Mouse (Mus musculus) 3T3-L1 (cell line): ENCODE measurements around the gene Xirp1.
"Not testable (repeated sequence)": the region's sequence is repeated elsewhere in the genome, so short reads cannot be mapped to it uniquely, and the experiment has no call there.

Experiments
- DNase-seq: peaks from one replicate; pipeline ENCODE4 v3.0.0-alpha.2; 2015; ENCODE audit warnings: low read depth, low spot score

Gene Xirp1

GRCm38 (mm10) chr9:120020285-120020890, 3.0 kb downstream of the Xirp1 start:
- DNase-seq = peak; percentile 92

- no peak for DNase-seq
Measured at GRCm38 (mm10) chr9:120016956-120017355, 6.4 kb downstream of the Xirp1 start.

DNA sequence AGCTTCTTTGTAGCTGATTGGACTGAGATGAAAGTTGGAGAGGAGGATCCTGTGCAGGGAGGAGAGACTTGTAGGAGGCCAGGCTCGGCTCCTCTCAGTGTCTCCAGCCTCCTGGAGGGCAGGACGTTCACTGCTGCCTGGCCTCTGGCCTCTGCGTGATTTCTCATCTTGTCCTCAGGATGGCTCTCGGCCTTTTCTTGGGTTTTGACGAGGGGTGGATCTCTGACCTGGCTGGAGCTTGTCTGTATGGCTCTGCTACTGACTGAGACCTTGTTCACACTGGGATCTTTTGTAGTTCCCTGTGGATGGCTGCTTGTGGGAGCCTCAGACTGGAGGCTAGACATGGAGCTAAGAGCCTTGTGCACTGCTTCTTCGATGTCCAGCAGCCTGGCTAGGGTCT, 8.6 kb downstream of the Xirp1 start:
- no peak for DNase-seq

DNA sequence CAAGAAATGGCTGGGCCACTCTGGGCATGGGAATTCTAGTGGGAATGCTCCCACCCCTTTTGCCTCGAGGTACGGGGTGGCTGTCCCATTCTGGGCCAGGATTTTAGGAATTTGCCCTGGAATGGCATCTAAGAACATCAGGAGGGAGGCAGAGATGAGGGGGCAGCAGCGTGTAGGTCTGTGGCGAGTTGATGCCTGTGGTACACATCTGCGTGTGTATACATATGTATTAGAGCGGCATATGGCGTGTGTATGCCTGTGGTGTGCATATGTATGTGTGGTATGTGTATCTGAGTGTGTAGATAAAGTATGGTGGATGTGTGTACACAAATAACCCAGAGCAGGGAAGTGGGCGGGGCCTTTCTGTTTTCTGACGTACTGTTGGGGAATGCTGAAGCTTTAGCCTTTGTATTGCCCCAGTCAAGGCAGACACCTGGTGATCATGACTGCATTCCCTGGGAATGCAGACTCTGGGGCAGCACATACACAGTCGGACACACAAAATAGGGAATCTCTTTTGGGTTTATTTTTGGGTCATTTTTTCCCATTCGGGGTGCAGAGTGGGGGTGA, 10.1 kb downstream of the Xirp1 start:
- peak; percentile 82 for DNase-seq

DNA sequence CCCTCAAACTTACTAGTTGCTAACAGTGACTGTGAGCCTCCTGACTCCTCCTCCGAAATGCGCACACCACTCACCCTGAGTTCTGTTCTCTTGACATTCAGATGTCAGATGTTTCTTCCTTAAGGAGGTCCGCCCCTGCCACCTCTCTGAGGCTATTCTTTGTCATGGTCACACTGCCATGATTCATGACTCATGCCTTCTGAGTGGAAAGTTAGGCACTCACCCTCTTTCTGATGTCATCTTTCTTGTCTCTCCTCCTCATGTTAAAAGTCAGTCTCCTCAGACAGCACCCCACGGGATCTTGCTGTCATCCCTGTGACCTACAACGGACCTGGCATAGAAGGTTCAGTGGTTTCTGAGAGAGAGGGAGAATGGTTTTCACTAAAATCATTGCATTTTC, 10.6 kb downstream of the Xirp1 start:
- peak; percentile 68 for DNase-seq

DNA sequence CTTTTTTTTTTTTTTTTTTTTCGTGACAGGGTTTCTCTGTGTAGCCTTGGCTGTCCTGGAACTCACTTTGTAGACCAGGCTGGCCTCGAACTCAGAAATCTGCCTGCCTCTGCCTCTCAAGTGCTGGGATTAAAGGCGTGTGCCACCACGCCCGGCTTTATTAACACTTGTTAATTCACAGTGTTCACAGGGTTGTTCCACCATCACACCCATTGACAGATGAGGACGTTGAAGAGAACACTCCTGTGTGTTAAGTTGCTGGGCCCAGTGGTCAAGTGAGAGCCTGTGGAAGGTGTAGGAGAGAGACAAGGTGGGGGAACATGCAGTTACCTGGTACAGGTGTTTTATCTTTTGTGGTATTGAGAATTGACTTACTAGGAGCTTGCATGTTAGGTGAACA, 11.2 kb downstream of the Xirp1 start:
- not testable (repeated sequence) for DNase-seq

DNA sequence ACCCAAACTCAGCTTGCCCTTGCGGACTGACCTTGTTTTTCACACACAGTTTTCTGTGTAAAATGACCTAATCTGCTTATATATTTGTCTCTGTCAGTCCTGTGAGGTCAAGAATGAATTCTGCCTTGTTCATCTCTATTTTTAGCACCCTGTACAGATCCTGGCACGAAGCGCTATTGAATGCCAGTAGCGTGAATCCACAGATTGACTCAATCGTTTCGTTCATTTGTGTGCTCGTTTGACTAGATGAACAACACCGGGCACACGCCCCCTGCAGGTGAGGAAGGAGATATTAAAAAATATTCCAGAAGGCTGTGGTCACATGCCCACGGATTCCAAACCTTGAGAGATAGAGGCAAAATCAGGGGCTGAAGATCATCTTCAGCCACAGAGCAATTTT, 11.9 kb downstream of the Xirp1 start:
- peak; percentile 97 for DNase-seq

- DNase-seq = peak; percentile 85
Measured at GRCm38 (mm10) chr9:120010781-120011511, 12.5 kb downstream of the Xirp1 start.

DNA sequence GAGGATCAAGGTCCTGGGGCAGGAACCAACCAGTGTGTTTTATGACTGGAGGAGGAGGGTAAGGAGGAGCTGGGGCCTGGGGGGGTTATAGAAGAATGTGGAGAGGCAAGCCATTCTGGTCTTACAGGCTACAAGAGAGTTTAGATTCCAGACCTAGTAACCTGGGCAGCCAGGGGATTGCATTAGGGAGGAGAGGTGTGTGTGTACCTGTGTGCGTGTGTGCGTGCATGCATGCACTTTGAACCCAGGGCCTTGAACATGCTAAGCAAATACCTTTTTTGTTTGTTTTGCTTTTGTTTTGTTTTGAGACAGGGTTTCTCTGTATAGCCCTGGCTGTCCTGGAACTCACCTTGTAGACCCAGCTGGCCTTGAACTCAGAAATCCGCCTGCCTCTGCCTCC, 13.5 kb downstream of the Xirp1 start:
- DNase-seq = no peak

DNA sequence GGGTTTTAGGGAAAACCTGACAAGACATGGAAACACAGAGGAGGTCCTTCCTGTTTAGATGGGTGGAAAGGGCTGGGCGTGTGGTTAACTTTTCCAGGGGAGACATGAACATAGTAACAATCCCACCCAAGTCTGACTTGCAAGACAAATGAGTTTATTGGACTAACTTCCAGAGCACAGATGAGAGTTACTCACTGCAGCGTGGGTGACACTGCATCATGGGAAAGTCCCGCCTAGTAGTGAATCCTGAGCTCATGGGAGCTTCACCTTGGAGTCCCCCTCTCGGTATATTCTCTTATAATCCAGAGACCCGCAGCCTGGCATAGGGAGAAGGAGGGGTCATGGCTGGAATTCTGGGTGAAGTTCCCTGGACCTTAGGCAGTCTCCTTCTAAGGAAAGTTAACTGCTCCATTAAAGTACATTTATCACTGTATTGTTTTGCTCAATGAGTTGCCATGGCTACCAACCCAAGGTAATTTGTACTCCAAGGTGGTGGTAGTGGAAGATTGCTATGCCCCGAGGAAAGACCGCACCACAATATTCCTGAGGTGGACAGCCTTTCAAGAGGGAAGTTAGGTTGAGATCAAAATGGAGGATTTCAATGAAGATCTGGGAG, 14.1 kb downstream of the Xirp1 start:
- DNase-seq = no peak

- no peak for DNase-seq
Measured at GRCm38 (mm10) chr9:120007833-120008232, 15.6 kb downstream of the Xirp1 start.

GRCm38 (mm10) chr9:120005936-120006335, 17.5 kb downstream of the Xirp1 start:
- DNase-seq = no peak

DNA sequence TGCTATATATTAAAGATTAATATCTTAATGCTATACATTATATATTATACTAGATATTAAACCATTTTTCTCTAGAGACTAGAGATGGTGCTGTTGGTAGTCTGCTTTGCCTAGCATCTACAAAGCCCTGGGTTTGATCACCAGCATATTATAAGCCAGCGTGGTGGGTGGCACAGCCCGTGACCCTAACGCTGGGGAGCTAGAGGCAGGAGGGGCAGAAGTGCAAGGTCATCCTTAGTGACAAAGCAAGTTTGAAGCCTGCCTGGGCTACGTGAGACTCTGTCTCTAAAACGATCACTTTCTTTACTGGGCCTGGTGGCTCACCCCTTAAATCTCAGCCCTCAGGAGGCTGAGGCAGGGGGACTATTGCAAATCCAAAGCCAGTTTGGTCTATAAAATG, 20.5 kb downstream of the Xirp1 start:
- DNase-seq = no peak

- DNase-seq = peak; percentile 88
Measured at GRCm38 (mm10) chr9:120001945-120002725, 21.3 kb downstream of the Xirp1 start.

GRCm38 (mm10) chr9:120000761-120001160, 22.6 kb downstream of the Xirp1 start:
- DNase-seq = no peak

GRCm38 (mm10) chr9:119999636-120000035, 23.8 kb downstream of the Xirp1 start:
- no peak for DNase-seq

GRCm38 (mm10) chr9:119998776-119999175, 24.6 kb downstream of the Xirp1 start:
- no peak for DNase-seq

DNA sequence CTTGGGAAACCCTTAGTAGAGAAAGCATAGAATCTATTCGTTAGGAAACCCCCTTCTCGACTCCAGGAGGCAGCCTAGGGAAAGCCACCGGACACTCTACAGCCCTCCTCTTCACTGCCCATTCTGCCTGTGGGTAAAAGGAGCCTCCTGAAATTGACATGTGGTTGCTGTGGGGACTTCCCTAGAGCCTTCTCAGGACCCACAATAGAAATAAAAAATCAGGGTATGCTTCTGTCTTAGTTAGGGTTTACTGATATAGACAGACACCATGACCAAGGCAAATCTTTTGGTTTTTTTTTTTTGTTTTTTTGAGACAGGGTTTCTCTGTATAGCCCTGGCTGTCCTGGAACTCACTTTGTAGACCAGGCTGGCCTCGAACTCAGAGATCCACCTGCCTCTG, 27.3 kb downstream of the Xirp1 start:
- DNase-seq = no peak

- DNase-seq = peak; percentile 18
Measured at GRCm38 (mm10) chr9:119994207-119994606, 29.2 kb downstream of the Xirp1 start.

DNA sequence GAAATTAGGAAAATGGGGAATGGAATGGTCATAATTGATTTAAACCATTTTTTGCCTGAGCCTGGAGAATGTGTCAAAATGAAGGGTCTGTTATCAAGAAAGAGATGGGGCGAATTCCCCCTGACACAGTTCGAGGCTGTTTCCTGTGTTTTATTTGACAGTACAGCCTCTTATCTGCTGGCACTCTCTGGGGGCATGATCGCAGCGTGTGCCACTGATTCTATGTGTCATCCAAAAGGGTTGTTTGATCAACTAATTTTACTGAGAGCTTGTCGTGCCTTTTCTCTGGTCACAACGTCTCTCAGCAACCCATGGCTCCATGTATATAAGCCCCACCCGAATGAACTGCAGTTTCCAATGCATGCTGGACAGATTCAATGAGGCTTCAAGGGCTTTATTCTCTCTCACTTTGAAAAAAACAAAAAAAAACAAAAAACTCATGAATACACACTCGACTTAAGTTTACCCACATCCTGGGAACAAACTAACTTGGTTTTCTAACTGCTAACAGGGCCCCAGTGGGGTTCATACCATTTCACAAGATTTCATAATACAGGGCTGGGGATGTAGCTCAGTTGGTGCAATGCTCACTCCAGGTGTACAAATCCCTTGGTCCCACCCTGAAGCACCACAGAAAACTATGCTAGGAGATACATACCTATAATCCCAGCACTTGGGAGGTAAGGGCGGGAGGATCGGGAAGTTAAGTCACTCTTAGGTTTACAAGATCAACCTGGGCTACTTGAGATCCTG, 30.1 kb downstream of the Xirp1 start:
- no peak for DNase-seq

- no peak for DNase-seq
Measured at GRCm38 (mm10) chr9:119991310-119991709, 32.1 kb downstream of the Xirp1 start.
